Mouse (Mus musculus): Measurements from ENCODE around the gene Prkaca. TPM values are rescaled to one million over a fixed set of nuclear protein-coding genes. Genes with fewer than 3 reads are reported as not detected.

Prkaca gene
- total RNA-seq, 2 experiments from 2014 or later, result 7.1 to 9.8 TPM

DNA sequence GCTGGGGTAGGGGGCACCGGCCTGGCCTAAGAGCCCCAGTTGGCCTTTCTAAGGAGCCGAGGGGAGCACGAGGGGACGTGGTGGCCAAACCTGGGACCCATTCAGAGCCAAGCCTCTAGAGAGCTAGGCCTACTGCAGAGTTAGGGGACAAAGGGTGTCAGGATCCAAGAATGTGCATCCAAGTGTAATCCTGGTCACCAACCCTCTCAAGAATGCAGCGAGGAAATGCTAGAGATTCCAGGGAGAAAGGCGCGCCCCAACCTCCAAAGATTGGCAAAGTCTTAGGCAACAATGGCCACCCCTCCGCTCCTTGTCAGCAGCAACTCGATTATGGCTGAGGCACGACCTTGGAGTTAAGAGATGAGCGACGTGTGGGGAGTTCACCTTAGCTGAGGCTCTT is 48.8 kb downstream of the Prkaca start:
- no peak for ATAC-seq (replicated peaks; ENCODE audit: low FRiP score, poor library complexity, severe bottlenecking)

DNA sequence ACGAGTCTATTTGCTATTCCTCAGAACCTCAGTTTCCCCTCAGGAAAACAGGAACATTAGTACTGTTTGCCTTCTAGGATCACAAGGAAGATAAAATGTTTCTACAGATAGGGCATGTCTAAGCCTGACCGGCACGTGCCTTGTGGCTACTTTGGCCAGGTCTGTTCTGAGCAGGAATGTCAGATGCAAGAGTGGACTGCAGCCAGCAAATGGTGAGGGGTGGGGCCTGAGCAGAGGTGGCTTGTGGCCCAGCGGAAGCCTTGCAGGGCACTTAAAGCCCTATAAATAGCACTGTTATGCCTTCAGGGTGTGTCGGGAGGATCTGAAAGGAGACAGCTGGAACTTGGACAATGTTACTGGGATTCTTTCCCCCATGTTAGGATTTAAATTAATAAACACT is 50.3 kb downstream of the Prkaca start:
- ATAC-seq (replicated peaks; ENCODE audit: low FRiP score, poor library complexity, severe bottlenecking), result no peak

DNA sequence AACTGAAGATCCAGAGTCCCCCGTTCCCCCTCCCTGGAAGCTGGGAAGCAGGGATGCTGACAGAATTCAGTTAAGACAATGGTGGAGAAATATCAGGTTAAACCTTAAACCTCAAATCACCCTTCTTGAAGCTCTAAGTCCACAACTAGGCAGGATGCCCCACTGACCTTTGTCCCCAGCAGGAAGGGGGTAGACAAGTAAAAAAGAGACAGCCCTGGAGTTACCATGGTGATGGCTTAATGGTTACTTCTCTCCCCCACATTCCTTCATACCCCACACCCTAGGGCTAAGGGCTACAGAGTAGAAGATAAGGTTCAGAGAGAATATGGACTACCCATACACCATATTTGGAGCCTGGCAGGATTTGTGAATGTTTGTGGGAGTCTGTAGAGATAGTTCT is 50.8 kb downstream of the Prkaca start:
- no peak for ATAC-seq (replicated peaks; ENCODE audit: low FRiP score, poor library complexity, severe bottlenecking)

DNA sequence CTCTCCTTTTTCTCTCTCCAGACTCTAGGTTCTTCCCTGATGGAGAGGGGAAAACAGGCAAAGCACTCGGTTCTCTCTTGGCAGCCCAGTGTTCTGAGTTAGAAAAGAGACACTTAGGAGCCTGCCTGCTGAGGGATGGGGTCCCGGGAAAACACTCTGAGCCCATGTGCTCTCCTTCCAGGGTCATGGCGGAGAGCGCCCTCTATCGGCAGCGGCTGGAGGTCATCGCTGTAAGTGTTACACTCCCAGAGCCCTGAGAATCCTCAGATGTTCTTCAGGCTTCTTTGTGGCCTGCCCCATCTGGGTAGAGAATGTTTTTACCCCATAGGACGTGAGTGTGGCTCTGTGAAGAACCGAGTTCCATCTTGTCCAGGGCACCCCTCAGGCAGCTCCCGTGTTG is 51.4 kb downstream of the Prkaca start:
- ATAC-seq (replicated peaks; ENCODE audit: low FRiP score, poor library complexity, severe bottlenecking), result peak; percentile 50; the same call in 1 of the 2 replicates

DNA sequence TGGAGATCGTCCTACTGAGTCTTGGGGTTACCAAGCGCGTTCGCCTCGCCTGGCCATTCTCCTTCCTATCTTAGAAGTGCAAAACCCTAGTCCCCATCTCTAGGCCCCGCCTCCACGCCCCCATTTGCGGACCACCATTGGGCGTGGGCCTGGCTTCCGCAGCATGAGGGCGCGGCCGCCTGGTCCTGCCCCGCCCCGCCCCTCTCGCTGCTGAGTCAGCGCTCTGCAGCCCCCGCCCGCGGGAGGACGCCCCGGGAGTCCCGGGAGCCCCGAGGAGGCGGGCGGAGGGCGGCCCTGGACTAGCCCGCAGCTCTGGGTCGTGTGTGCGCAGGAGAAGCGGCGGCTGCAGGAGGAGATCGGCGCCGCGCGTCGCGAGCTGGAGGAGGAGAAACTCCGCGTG is 53.1 kb downstream of the Prkaca start:
- no peak for ATAC-seq (replicated peaks; ENCODE audit: low FRiP score, poor library complexity, severe bottlenecking)

DNA sequence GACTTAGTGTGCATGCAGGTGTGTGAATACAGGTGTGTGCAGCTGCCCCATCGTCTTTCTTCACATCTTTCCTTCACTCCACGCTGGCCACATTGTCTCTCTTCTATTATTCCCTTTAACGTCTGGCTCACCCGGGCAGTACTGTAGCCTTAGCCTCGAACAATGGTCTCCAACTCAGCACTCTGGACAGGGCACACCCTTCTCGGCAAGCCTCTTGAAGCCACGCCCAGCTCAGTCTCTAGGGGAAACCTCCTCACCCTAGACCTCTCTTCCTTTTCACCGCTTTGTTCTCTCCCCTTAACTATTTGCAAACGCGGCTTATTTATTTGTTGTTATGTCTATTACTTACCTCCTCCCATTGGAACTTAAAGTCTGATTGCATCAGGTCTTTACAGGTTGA is 54.7 kb downstream of the Prkaca start:
- no peak for ATAC-seq (replicated peaks; ENCODE audit: low FRiP score, poor library complexity, severe bottlenecking)

DNA sequence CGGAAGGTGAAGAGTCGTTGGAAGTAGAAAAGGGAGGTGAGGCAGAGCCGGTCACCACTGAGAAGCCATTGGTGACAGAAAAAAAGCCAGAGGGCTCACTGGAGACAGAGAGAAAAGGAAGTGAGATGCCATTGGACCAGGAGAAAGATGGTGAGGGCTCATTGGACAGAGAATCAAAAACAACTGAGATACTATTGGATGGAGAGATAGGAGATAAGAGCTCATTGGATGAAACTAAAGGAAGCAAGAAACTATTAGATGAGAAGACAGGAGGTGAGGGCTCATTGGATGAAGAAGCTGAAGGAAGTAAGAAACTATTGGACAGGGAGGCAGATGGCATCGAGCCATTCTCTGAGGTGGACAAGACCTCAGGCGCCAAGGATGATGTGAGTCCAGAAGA is 56.5 kb downstream of the Prkaca start:
- no peak for ATAC-seq (replicated peaks; ENCODE audit: low FRiP score, poor library complexity, severe bottlenecking)

DNA sequence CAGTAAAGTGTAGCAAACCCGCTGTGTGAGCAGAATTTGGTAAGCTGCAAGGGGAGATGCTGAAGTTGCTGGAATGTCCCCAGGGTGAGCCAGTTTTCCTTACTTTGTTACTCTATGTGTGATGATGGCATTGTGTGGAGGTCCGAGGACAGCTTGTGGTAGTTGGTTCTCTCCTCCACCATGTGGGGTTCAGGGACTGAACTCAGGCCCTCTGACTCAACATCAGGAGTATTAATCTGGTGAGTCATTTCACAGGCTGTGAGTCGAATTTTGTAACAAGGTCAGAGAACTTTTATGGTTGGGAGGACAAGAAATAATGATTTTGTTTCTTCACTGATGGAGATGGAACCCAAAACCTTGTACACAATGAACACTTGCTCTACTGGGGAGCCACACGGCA is 60.0 kb downstream of the Prkaca start:
- no peak for ATAC-seq (replicated peaks; ENCODE audit: low FRiP score, poor library complexity, severe bottlenecking)

DNA sequence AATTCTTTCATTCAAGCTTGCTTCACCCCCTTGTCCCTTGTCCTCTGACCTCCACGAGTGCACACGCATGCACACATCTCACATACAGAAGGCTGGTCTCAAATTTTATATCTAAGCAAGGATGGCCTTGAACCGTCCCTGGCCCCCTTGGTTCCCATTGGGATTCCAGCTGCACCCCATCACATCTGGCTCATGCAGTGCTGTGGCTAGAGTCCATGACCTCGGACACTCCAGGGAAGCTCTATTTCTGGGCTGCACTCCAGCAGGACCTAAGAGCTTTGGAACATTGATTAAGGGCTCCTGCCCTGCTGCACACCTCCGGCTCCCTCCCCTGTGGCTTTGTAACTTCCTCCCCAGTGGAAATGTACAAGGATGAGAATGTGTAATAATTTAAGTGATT is 65.2 kb downstream of the Prkaca start:
- no peak for ATAC-seq (replicated peaks; ENCODE audit: low FRiP score, poor library complexity, severe bottlenecking)

DNA sequence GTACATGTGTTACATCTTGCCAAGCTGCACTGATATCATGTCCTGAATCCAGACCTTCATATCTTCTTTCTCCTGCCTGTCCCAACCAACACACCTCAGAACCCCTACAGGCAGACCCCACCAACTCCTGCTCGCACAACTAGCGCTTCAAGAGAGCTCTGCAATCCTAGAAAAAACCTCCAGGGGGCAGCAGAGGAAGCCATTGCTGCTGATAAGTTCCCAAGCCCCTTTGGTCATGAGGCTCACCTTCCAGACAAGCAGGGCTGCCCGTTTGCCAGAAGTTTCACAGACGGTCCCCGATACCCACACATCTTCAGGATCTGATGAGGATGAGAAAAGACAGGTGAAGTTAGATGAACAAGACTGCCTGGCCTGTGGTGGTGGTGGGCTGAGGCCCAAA is 66.3 kb downstream of the Prkaca start:
- ATAC-seq (replicated peaks; ENCODE audit: low FRiP score, poor library complexity, severe bottlenecking), result peak; percentile 49; the same call in 1 of the 2 replicates

DNA sequence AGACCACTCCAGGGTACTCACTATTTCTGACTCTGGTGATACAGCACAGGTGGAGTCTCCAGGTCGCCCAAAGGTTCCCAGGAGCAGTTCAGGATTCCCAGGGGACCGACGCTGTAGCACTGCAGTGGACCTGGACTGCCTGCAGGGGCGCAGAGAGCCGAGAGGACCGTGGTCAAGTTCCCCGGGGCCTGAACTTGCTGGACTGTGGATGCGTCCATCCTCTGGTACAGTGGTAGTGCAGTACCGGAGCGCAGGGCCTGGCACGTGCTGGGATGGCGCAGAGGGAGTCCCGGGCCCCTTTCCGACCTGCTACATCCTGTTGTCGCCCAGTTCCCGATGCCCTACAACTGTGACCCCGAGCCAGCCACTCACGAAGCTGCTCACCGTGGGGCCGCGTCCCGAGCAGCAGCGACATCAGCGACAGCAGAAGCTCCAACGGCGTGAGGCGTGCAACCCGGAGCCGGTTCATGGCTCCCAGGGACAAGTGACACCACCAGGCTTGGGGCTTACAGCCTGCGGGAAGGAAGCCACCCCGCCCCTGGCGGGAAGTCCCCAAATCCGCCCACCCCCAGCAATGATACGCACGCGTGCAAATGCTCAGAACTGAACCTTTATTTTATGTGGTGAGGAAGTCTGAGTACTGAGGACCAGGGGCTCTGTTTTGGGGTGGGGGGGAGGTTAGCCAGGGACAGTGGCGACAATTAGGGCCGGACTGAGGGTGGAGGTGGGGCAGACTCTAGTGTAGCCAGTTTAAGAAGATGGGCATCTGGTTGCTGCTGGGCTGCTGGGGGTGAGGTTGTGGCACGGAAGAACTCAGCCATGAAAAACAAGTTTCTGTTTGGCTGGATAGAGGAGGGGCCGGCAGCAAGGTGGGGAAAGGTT is 69.5 kb downstream of the Prkaca start, which contains the start of gene Il27ra:
TSS of gene Il27ra (minus strand) at position 524 of the 882 bp plus-strand sequence.
- ATAC-seq (replicated peaks; ENCODE audit: low FRiP score, poor library complexity, severe bottlenecking), result peak; percentile 67; the same call in 1 of the 2 replicates

DNA sequence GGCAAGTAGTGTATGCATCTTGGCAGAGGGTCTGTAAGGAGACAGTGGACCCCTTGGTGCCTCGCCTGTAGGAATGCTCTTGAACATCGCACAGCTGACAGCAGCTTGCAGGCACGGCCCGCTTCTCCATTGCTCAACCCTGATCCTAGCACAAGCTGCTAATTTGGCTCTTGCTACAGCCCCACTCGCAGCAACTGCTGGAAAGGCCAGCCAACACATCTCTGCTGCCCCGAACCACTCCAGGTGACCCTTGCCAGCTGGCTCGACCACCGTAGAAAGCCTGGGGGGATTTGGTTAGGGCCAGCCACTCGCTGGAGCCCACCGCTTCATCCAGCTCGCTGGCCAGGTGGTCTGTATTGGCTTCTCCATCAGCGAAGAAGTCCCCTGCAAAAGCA is 70.2 kb downstream of the Prkaca start:
- ATAC-seq (replicated peaks; ENCODE audit: low FRiP score, poor library complexity, severe bottlenecking), result no peak

DNA sequence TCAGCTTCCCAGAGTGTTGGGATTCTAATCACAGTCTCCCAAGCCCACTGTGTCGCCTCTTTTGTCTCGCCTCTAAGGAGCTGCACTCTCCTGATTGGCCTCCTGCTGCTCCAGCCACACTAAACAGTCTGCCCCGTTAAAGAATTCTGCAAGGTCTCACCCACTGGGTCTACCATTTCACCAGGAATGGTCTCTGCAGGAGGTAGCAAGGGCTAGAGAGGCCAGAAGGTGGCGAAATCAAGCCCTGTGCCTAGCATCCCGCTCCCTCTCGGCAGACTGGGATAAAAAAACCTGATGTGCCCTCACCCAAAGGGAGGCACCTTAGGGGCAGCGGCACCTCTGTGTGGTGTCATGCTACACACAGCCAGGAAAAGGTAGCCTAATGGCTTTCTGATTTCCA is 71.3 kb downstream of the Prkaca start:
- ATAC-seq (replicated peaks; ENCODE audit: low FRiP score, poor library complexity, severe bottlenecking), result no peak

DNA sequence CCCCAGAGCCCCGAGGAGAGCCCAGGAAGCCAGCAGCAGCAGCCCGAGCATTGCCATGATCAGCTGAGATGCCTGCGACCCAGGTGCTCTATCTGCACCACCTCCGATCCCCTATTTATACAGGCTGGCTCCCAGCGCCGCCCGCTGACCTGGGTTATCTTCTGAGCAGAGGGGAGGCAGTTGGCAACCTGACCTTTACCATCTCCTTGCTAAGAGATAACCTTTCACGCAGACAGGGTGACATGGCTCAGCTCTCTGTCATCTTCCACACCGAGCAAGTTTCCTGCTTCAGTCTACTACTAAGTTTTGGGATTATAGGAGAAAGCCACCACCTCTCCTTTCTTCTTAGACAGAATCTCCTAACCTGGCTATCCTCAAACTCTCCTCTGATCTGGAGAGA is 72.1 kb downstream of the Prkaca start, which contains the start of gene Rln3:
TSS of gene Rln3 (minus strand) at position 101 of the 400 bp plus-strand sequence.
- ATAC-seq (replicated peaks; ENCODE audit: low FRiP score, poor library complexity, severe bottlenecking), result no peak

Other genes starting within 250 kb of the Prkaca start
- 31.8 and 56.7 TPM in 2 replicates for gene Adgre5, start 231.7 kb upstream of the Prkaca start, total RNA-seq (2015; ENCODE audit: low replicate concordance)
- 17.1 and 27.1 TPM in 2 replicates for gene Adgre5, start 231.7 kb upstream of the Prkaca start, total RNA-seq (2017; ENCODE audit: low replicate concordance)
- 0.58 and 1.7 TPM in 2 replicates for gene Adgrl1, start 72.9 kb upstream of the Prkaca start, total RNA-seq (2015; ENCODE audit: low replicate concordance)
- 0.09 and 0.14 TPM in 2 replicates for gene Adgrl1, start 72.9 kb upstream of the Prkaca start, total RNA-seq (2017; ENCODE audit: low replicate concordance)
- not detected in 2 replicates for gene Gm10644, start 17.8 kb upstream of the Prkaca start, total RNA-seq (2015; ENCODE audit: low replicate concordance)
- not detected in 2 replicates for gene Gm10644, start 17.8 kb upstream of the Prkaca start, total RNA-seq (2017; ENCODE audit: low replicate concordance)
- gene Asf1b, start 17.5 kb upstream of the Prkaca start, total RNA-seq (2015; ENCODE audit: low replicate concordance), result 23.1 and 32.4 TPM in 2 replicates
- gene Asf1b, start 17.5 kb upstream of the Prkaca start, total RNA-seq (2017; ENCODE audit: low replicate concordance), result 26.2 and 32.8 TPM in 2 replicates
- 14.8 and 33.2 TPM in 2 replicates for gene Samd1, start 24.7 kb downstream of the Prkaca start, total RNA-seq (2015; ENCODE audit: low replicate concordance)
- 32.5 and 36.0 TPM in 2 replicates for gene Samd1, start 24.7 kb downstream of the Prkaca start, total RNA-seq (2017; ENCODE audit: low replicate concordance)
- gene 1700067K01Rik, start 28.5 kb downstream of the Prkaca start, total RNA-seq (2015; ENCODE audit: low replicate concordance), result 1.3 TPM in 1 of 2 replicates, not detected in the other
- gene 1700067K01Rik, start 28.5 kb downstream of the Prkaca start, total RNA-seq (2017; ENCODE audit: low replicate concordance), result 0.51 and 2.6 TPM in 2 replicates
- gene 2210011C24Rik, start 39.2 kb downstream of the Prkaca start, total RNA-seq (2015; ENCODE audit: low replicate concordance), result not detected in 2 replicates
- gene 2210011C24Rik, start 39.2 kb downstream of the Prkaca start, total RNA-seq (2017; ENCODE audit: low replicate concordance), result not detected in 2 replicates
- gene Palm3, start 48.5 kb downstream of the Prkaca start, total RNA-seq (2015; ENCODE audit: low replicate concordance), result not detected in 2 replicates
- gene Palm3, start 48.5 kb downstream of the Prkaca start, total RNA-seq (2017; ENCODE audit: low replicate concordance), result not detected in 2 replicates
- 0.63 and 0.96 TPM in 2 replicates for gene Il27ra, start 69.6 kb downstream of the Prkaca start, total RNA-seq (2015; ENCODE audit: low replicate concordance)
- gene Il27ra, start 69.6 kb downstream of the Prkaca start, total RNA-seq (2017; ENCODE audit: low replicate concordance), result 0.17 TPM in 1 of 2 replicates, not detected in the other
- not detected in 2 replicates for gene Rln3, start 72.0 kb downstream of the Prkaca start, total RNA-seq (2015; ENCODE audit: low replicate concordance)
- not detected in 2 replicates for gene Rln3, start 72.0 kb downstream of the Prkaca start, total RNA-seq (2017; ENCODE audit: low replicate concordance)
- not detected in 2 replicates for gene Gm10643, start 92.1 kb downstream of the Prkaca start, total RNA-seq (2015; ENCODE audit: low replicate concordance)
- not detected in 2 replicates for gene Gm10643, start 92.1 kb downstream of the Prkaca start, total RNA-seq (2017; ENCODE audit: low replicate concordance)
- gene Rfx1, start 93.8 kb downstream of the Prkaca start, total RNA-seq (2015; ENCODE audit: low replicate concordance), result 2.1 and 3.1 TPM in 2 replicates
- 1.4 and 3.5 TPM in 2 replicates for gene Rfx1, start 93.8 kb downstream of the Prkaca start, total RNA-seq (2017; ENCODE audit: low replicate concordance)
- 0.19 and 4.0 TPM in 2 replicates for gene Dcaf15, start 131.8 kb downstream of the Prkaca start, total RNA-seq (2015; ENCODE audit: low replicate concordance)
- gene Dcaf15, start 131.8 kb downstream of the Prkaca start, total RNA-seq (2017; ENCODE audit: low replicate concordance), result 1.9 and 2.9 TPM in 2 replicates
- not detected in 2 replicates for gene Podnl1, start 153.0 kb downstream of the Prkaca start, total RNA-seq (2015; ENCODE audit: low replicate concordance)
- not detected in 2 replicates for gene Podnl1, start 153.0 kb downstream of the Prkaca start, total RNA-seq (2017; ENCODE audit: low replicate concordance)
- 4.2 and 7.3 TPM in 2 replicates for gene Cc2d1a, start 174.9 kb downstream of the Prkaca start, total RNA-seq (2015; ENCODE audit: low replicate concordance)
- 0.60 and 2.5 TPM in 2 replicates for gene Cc2d1a, start 174.9 kb downstream of the Prkaca start, total RNA-seq (2017; ENCODE audit: low replicate concordance)
- gene 4930432K21Rik, start 175.0 kb downstream of the Prkaca start, total RNA-seq (2015; ENCODE audit: low replicate concordance), result not detected in 2 replicates
- gene 4930432K21Rik, start 175.0 kb downstream of the Prkaca start, total RNA-seq (2017; ENCODE audit: low replicate concordance), result 0.43 TPM in 1 of 2 replicates, not detected in the other
- not detected in 2 replicates for gene Nanos3, start 212.2 kb downstream of the Prkaca start, total RNA-seq (2015; ENCODE audit: low replicate concordance)
- gene Nanos3, start 212.2 kb downstream of the Prkaca start, total RNA-seq (2017; ENCODE audit: low replicate concordance), result not detected in 2 replicates

Data from erythroblast, adult 5-6 weeks (primary cell).